20 mouse cellular contexts compared by ENCODE assay signal in the genomic region with DNA sequence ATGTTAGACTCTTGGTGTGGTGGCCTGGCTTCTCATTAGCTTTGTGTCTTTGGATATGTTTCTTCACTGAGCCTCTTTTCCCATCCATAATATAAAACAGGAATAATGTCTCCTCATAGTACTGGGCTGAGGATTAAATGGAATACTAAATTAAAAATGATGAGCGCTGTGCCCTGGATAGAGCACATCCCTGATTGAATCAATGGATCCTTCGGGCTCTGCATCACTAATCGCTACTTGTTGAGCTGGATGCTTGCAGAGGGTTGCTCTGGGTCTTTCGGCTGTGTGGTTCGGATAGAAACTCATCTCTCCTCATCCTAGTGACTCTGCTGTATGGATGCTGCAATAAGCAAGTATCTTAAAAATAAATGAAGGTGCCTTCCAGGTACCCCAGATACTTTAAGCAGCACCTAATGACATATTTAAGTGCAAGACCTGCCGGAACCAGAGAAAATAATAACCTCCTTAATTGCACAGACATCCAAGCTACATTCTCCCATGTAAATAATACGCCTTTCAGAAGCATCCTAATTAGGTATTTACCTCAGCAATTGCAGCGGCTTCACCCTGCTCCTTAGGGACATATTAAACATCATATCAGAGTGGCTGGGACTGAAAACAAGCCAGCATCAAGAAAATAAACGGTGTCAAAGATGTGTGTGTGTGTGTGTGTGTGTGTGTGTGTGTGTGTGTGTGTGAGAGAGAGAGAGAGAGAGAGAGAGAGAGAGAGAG. TPM values are rescaled to one million over a fixed set of nuclear protein-coding genes. Genes with fewer than 3 reads are reported as not detected.
A peak's percentile ranks its signal among the peaks of the same experiment; 100 is the strongest.
DNase-seq lines count a peak whose midpoint lies in the region; ATAC-seq lines count a peak whose summit lies in the region.
"Had no signal": no experiment of that assay in that cellular context is flagged by ENCODE, and none has a peak within 500 bp of the region (broad histone marks: within the 10 kb centered on the region; RNA-seq: fewer than 3 reads in every experiment).

No protein-coding gene starts in this region.

- H3K9me3 ChIP-seq in midbrain, embryonic 11.5 days (ENCODE audit: control insufficient read depth, low read length) = no peaks in the 10 kb centered on the region
- no peaks in the 10 kb centered on the region for H3K9me3 ChIP-seq in midbrain, embryonic 13.5 days
- H3K9me3 ChIP-seq in hindbrain, embryonic 16.5 days (ENCODE audit: control insufficient read depth, low read length) = no peaks in the 10 kb centered on the region
- no peaks in the 10 kb centered on the region for H3K9me3 ChIP-seq in midbrain, embryonic 15.5 days
- no peaks in the 10 kb centered on the region for H3K9me3 ChIP-seq in neural tube, embryonic 15.5 days (replicated peaks)
- no peaks in the 10 kb centered on the region for H3K9me3 ChIP-seq in forebrain, embryonic 15.5 days
- H3K9me3 ChIP-seq: embryonic facial prominence, embryonic 15.5 days; forebrain, embryonic 12.5 days; heart, embryonic 12.5 days; intestine, embryonic 15.5 days had no signal

- H3K4me1 ChIP-seq in midbrain, embryonic 11.5 days (ENCODE audit: control insufficient read depth, insufficient read depth, low read length) = no peaks in the 10 kb centered on the region
- H3K4me1 ChIP-seq in midbrain, embryonic 13.5 days (replicated peaks) = peaks cover 11% of the 10 kb centered on the region; the same call in 1 of the 2 replicates
- H3K4me1 ChIP-seq in hindbrain, embryonic 16.5 days (ENCODE audit: control insufficient read depth, insufficient read depth, low read depth, low read length) = no peaks in the 10 kb centered on the region
- peaks cover 2% of the 10 kb centered on the region; the same call in 1 of the 2 replicates for H3K4me1 ChIP-seq in midbrain, embryonic 15.5 days
- peaks cover 18% of the 10 kb centered on the region for H3K4me1 ChIP-seq in neural tube, embryonic 15.5 days
- no peaks in the 10 kb centered on the region for H3K4me1 ChIP-seq in forebrain, embryonic 15.5 days
- H3K4me1 ChIP-seq: embryonic facial prominence, embryonic 15.5 days; heart, embryonic 12.5 days had no signal

- H3K4me2 ChIP-seq in midbrain, embryonic 11.5 days = no peak overlapping the region
- no peak overlapping the region for H3K4me2 ChIP-seq in midbrain, embryonic 13.5 days (replicated peaks)
- no peak overlapping the region for H3K4me2 ChIP-seq in hindbrain, embryonic 16.5 days (ENCODE audit: low read length)
- no peak overlapping the region for H3K4me2 ChIP-seq in midbrain, embryonic 15.5 days
- no peak overlapping the region for H3K4me2 ChIP-seq in neural tube, embryonic 15.5 days
- no peak overlapping the region for H3K4me2 ChIP-seq in forebrain, embryonic 15.5 days (replicated peaks)
- H3K4me2 ChIP-seq: embryonic facial prominence, embryonic 15.5 days; forebrain, embryonic 12.5 days; heart, embryonic 12.5 days; intestine, embryonic 15.5 days had no signal

- no peak for ATAC-seq in midbrain, embryonic 11.5 days (ENCODE audit: low FRiP score)
- ATAC-seq in midbrain, embryonic 13.5 days = no peak
- ATAC-seq in hindbrain, embryonic 16.5 days = peak; percentile 80
- 0 out of 2 replicates have a peak, but pooled peaks have one; percentile 30 for ATAC-seq in midbrain, embryonic 15.5 days (replicated peaks)
- ATAC-seq in neural tube, embryonic 15.5 days (ENCODE audit: low FRiP score) = peak; percentile 78
- ATAC-seq in forebrain, embryonic 15.5 days (replicated peaks) = no peak
- ATAC-seq: forebrain, postnatal 0 days; intestine, embryonic 15.5 days had no signal

- H3K27me3 ChIP-seq in midbrain, embryonic 11.5 days (ENCODE audit: control insufficient read depth, insufficient read depth, low read length) = no peaks in the 10 kb centered on the region
- H3K27me3 ChIP-seq in midbrain, embryonic 13.5 days = no peaks in the 10 kb centered on the region
- no peaks in the 10 kb centered on the region for H3K27me3 ChIP-seq in hindbrain, embryonic 16.5 days (replicated peaks; ENCODE audit: control insufficient read depth, insufficient read depth, low read length)
- H3K27me3 ChIP-seq in midbrain, embryonic 15.5 days (replicated peaks) = no peaks in the 10 kb centered on the region
- H3K27me3 ChIP-seq in neural tube, embryonic 15.5 days (replicated peaks) = no peaks in the 10 kb centered on the region
- no peaks in the 10 kb centered on the region for H3K27me3 ChIP-seq in forebrain, embryonic 15.5 days
- H3K27me3 ChIP-seq: embryonic facial prominence, embryonic 15.5 days; forebrain, embryonic 12.5 days; heart, embryonic 12.5 days; intestine, embryonic 15.5 days had no signal

- no peak overlapping the region for H3K4me3 ChIP-seq in midbrain, embryonic 11.5 days (ENCODE audit: low read depth, low read length)
- H3K4me3 ChIP-seq in midbrain, embryonic 13.5 days (replicated peaks) = no peak overlapping the region
- H3K4me3 ChIP-seq in hindbrain, embryonic 16.5 days (ENCODE audit: low read length) = no peak overlapping the region
- H3K4me3 ChIP-seq in midbrain, embryonic 15.5 days = no peak overlapping the region
- H3K4me3 ChIP-seq in neural tube, embryonic 15.5 days (replicated peaks) = no peak overlapping the region
- no peak overlapping the region for H3K4me3 ChIP-seq in forebrain, embryonic 15.5 days
- H3K4me3 ChIP-seq: embryonic facial prominence, embryonic 15.5 days; erythroblast, embryonic 14.5 days; forebrain, embryonic 12.5 days; heart, adult 2 months; heart, embryonic 12.5 days; intestine, embryonic 15.5 days had no signal

- H3K9ac ChIP-seq in midbrain, embryonic 11.5 days (ENCODE audit: low read length) = no peak overlapping the region
- H3K9ac ChIP-seq in midbrain, embryonic 13.5 days (replicated peaks) = no peak overlapping the region
- H3K9ac ChIP-seq in hindbrain, embryonic 16.5 days (ENCODE audit: low read depth, low read length) = no peak overlapping the region
- no peak overlapping the region for H3K9ac ChIP-seq in midbrain, embryonic 15.5 days
- H3K9ac ChIP-seq in neural tube, embryonic 15.5 days (replicated peaks) = no peak overlapping the region
- H3K9ac ChIP-seq in forebrain, embryonic 15.5 days (replicated peaks) = no peak overlapping the region
- H3K9ac ChIP-seq: embryonic facial prominence, embryonic 15.5 days; forebrain, embryonic 12.5 days; forebrain, postnatal 0 days; heart, embryonic 12.5 days; intestine, embryonic 15.5 days had no signal

- no peak overlapping the region for H3K27ac ChIP-seq in midbrain, embryonic 11.5 days (ENCODE audit: low read depth, low read length)
- no peak overlapping the region for H3K27ac ChIP-seq in midbrain, embryonic 13.5 days
- no peak overlapping the region for H3K27ac ChIP-seq in hindbrain, embryonic 16.5 days (ENCODE audit: low read depth, low read length)
- no peak overlapping the region for H3K27ac ChIP-seq in midbrain, embryonic 15.5 days
- H3K27ac ChIP-seq in neural tube, embryonic 15.5 days (replicated peaks) = 0 out of 2 replicates have a peak overlapping the region, but pooled peaks have one; percentile 5
- H3K27ac ChIP-seq in forebrain, embryonic 15.5 days (replicated peaks) = no peak overlapping the region
- H3K27ac ChIP-seq: embryonic facial prominence, embryonic 15.5 days; forebrain, embryonic 12.5 days; heart, adult 2 months; intestine, embryonic 15.5 days had no signal

- WGBS in midbrain, embryonic 11.5 days = 86% methylated on average over 9 of the region's 9 CpGs
- WGBS in midbrain, embryonic 13.5 days = 73% methylated on average over 9 of the region's 9 CpGs
- 75% methylated on average over 9 of the region's 9 CpGs for WGBS in hindbrain, embryonic 16.5 days
- WGBS in midbrain, embryonic 15.5 days = 64% methylated on average over 9 of the region's 9 CpGs
- WGBS in neural tube, embryonic 15.5 days = 54% methylated on average over 9 of the region's 9 CpGs
- 61% methylated on average over 9 of the region's 9 CpGs for WGBS in forebrain, embryonic 15.5 days

- no peaks in the 10 kb centered on the region for H3K36me3 ChIP-seq in midbrain, embryonic 11.5 days (ENCODE audit: control insufficient read depth, insufficient read depth, low read length)
- no peaks in the 10 kb centered on the region for H3K36me3 ChIP-seq in midbrain, embryonic 13.5 days
- no peaks in the 10 kb centered on the region for H3K36me3 ChIP-seq in hindbrain, embryonic 16.5 days (ENCODE audit: control insufficient read depth, insufficient read depth, low read length)
- H3K36me3 ChIP-seq in midbrain, embryonic 15.5 days (replicated peaks) = no peaks in the 10 kb centered on the region
- H3K36me3 ChIP-seq in neural tube, embryonic 15.5 days = no peaks in the 10 kb centered on the region
- H3K36me3 ChIP-seq in forebrain, embryonic 15.5 days = no peaks in the 10 kb centered on the region
- H3K36me3 ChIP-seq: embryonic facial prominence, embryonic 15.5 days; forebrain, embryonic 12.5 days; heart, embryonic 12.5 days; intestine, embryonic 15.5 days had no signal

- peak; percentile 19 for DNase-seq in midbrain, embryonic 11.5 days (ENCODE audit: low spot score, missing footprints)
- no peak for DNase-seq in cerebellum, postnatal 10 days
- DNase-seq: adrenal gland, adult 2 months; adrenal gland, postnatal 25 days; cerebellum, adult 2 months; cerebellum, postnatal 14 days; embryo, embryonic 11 days; forebrain, postnatal 0 days; gastrocnemius, postnatal 14 days; heart, adult 2 months had no signal

RNA-seq across cellular contexts. Expression of gene Slc24a4, which starts 56.5 kb away (rescaled TPM):
- 0.19 and 0.26 TPM in 2 replicates for polyA plus RNA-seq in midbrain, embryonic 11.5 days (2014; fragmentation: Nextera tagmentation; extraction: Ambion mirVana)
- polyA plus RNA-seq in midbrain, embryonic 13.5 days (2015; fragmentation: Nextera tagmentation; extraction: Ambion mirVana) = 1.1 and 1.3 TPM in 2 replicates
- 2.2 and 3.1 TPM in 2 replicates for polyA plus RNA-seq in hindbrain, embryonic 16.5 days (2015; fragmentation: Nextera tagmentation; extraction: Ambion mirVana)
- 1.7 and 1.8 TPM in 2 replicates for polyA plus RNA-seq in midbrain, embryonic 15.5 days (2015; fragmentation: Nextera tagmentation; extraction: Ambion mirVana)
- polyA plus RNA-seq in neural tube, embryonic 15.5 days (2015; fragmentation: Nextera tagmentation; extraction: Ambion mirVana) = 2.7 and 2.8 TPM in 2 replicates
- polyA plus RNA-seq in forebrain, embryonic 15.5 days (2015; fragmentation: Nextera tagmentation; extraction: Ambion mirVana) = 1.2 and 1.3 TPM in 2 replicates
- polyA plus RNA-seq: erythroblast, embryonic 14.5 days had no signal

Comparison
In these comparisons a context has a peak if more than half of its experiments do, and no peak if none do; other contexts are left out.
1. ATAC-seq: peak in hindbrain, embryonic 16.5 days (single experiment), midbrain, embryonic 15.5 days (single experiment) and neural tube, embryonic 15.5 days (single experiment); none in midbrain, embryonic 11.5 days (single experiment), midbrain, embryonic 13.5 days (single experiment) and forebrain, embryonic 15.5 days (single experiment).